ENCODE assay signal across 8 mouse cellular contexts in genomic region chr4:100778082-100778481, GRCm38 (mm10). TPM values are rescaled to one million over a fixed set of nuclear protein-coding genes. Genes with fewer than 3 reads are reported as not detected.
DNase-seq lines count a peak whose midpoint lies in the region; ATAC-seq lines count a peak whose summit lies in the region.

No protein-coding gene starts in this region.

- 4% methylated on average over 16 of the region's 16 CpGs for WGBS in lung, embryonic 15.5 days
- under 1% methylated on average over 16 of the region's 16 CpGs for WGBS in forebrain, embryonic 13.5 days
- 5% methylated on average over 16 of the region's 16 CpGs for WGBS in liver, embryonic 11.5 days
- 4% methylated on average over 16 of the region's 16 CpGs for WGBS in stomach, embryonic 16.5 days

- ATAC-seq in lung, embryonic 15.5 days (ENCODE audit: borderline replicate concordance, extremely low read depth, low FRiP score, low TSS enrichment), result no peak
- no peak for ATAC-seq in forebrain, embryonic 13.5 days
- no peak for ATAC-seq in liver, embryonic 11.5 days (replicated peaks; ENCODE audit: low FRiP score)
- ATAC-seq in stomach, embryonic 16.5 days (ENCODE audit: insufficient read depth, low FRiP score), result no peak

- DNase-seq in lung, postnatal 25 days (ENCODE audit: low spot score), result no peak
- no peak for DNase-seq in liver, embryonic 11.5 days (ENCODE audit: low spot score)
- no peak for DNase-seq in thymus, postnatal 36 days
- DNase-seq in adrenal gland, adult 8-10 months, result no peak
- no peak for DNase-seq in right cerebral cortex, postnatal 25 days

- H3K9me3 ChIP-seq in lung, embryonic 15.5 days, result no peaks in the 10 kb centered on the region
- H3K9me3 ChIP-seq in forebrain, embryonic 13.5 days (replicated peaks), result no peaks in the 10 kb centered on the region
- H3K9me3 ChIP-seq in liver, embryonic 11.5 days (ENCODE audit: control insufficient read depth, low read length), result no peaks in the 10 kb centered on the region
- 0 out of 2 replicates have a peak, but pooled peaks cover 2% of the 10 kb centered on the region for H3K9me3 ChIP-seq in stomach, embryonic 16.5 days (replicated peaks; ENCODE audit: control insufficient read depth, low read length)

- H3K4me2 ChIP-seq in lung, embryonic 15.5 days, result peak overlapping the region; percentile 90
- H3K4me2 ChIP-seq in forebrain, embryonic 13.5 days, result peak overlapping the region; percentile 91
- peak overlapping the region; percentile 69 for H3K4me2 ChIP-seq in liver, embryonic 11.5 days
- peak overlapping the region; percentile 87 for H3K4me2 ChIP-seq in stomach, embryonic 16.5 days (ENCODE audit: low read depth, low read length)

- H3K4me1 ChIP-seq in lung, embryonic 15.5 days, result peaks cover 43% of the 10 kb centered on the region
- peaks cover 49% of the 10 kb centered on the region for H3K4me1 ChIP-seq in forebrain, embryonic 13.5 days
- H3K4me1 ChIP-seq in liver, embryonic 11.5 days (replicated peaks; ENCODE audit: control insufficient read depth, insufficient read depth, low read length), result no peaks in the 10 kb centered on the region; the same call in 1 of the 2 replicates
- H3K4me1 ChIP-seq in stomach, embryonic 16.5 days (ENCODE audit: control insufficient read depth, insufficient read depth, low read length), result peaks cover 33% of the 10 kb centered on the region

- H3K27ac ChIP-seq in lung, embryonic 15.5 days, result peak overlapping the region; percentile 93; the same call in 1 of the 2 replicates
- H3K27ac ChIP-seq in forebrain, embryonic 13.5 days, result peak overlapping the region; percentile 90
- H3K27ac ChIP-seq in liver, embryonic 11.5 days (ENCODE audit: low read depth, low read length), result no peak overlapping the region
- peak overlapping the region; percentile 95 for H3K27ac ChIP-seq in stomach, embryonic 16.5 days (ENCODE audit: low read length)

- peak overlapping the region; percentile 87 for H3K9ac ChIP-seq in lung, embryonic 15.5 days
- peak overlapping the region; percentile 97 for H3K9ac ChIP-seq in forebrain, embryonic 13.5 days
- H3K9ac ChIP-seq in liver, embryonic 11.5 days (ENCODE audit: low read depth, low read length), result no peak overlapping the region
- peak overlapping the region; percentile 93 for H3K9ac ChIP-seq in stomach, embryonic 16.5 days (ENCODE audit: low read length)

- peak overlapping the region; percentile 84 for H3K4me3 ChIP-seq in lung, embryonic 15.5 days
- H3K4me3 ChIP-seq in forebrain, embryonic 13.5 days, result peak overlapping the region; percentile 90
- H3K4me3 ChIP-seq in liver, embryonic 11.5 days (ENCODE audit: low read depth, low read length), result peak overlapping the region; percentile 66
- peak overlapping the region; percentile 95 for H3K4me3 ChIP-seq in stomach, embryonic 16.5 days (replicated peaks; ENCODE audit: low read length)

- no peaks in the 10 kb centered on the region for H3K36me3 ChIP-seq in lung, embryonic 15.5 days
- H3K36me3 ChIP-seq in forebrain, embryonic 13.5 days (ENCODE audit: poor library complexity, severe bottlenecking), result no peaks in the 10 kb centered on the region
- H3K36me3 ChIP-seq in liver, embryonic 11.5 days (ENCODE audit: control insufficient read depth, insufficient read depth, low read length), result no peaks in the 10 kb centered on the region
- H3K36me3 ChIP-seq in stomach, embryonic 16.5 days (ENCODE audit: control insufficient read depth, insufficient read depth, low read length), result no peaks in the 10 kb centered on the region

- no peaks in the 10 kb centered on the region for H3K27me3 ChIP-seq in lung, embryonic 15.5 days
- no peaks in the 10 kb centered on the region for H3K27me3 ChIP-seq in forebrain, embryonic 13.5 days
- peaks cover 49% of the 10 kb centered on the region for H3K27me3 ChIP-seq in liver, embryonic 11.5 days (replicated peaks; ENCODE audit: control insufficient read depth, insufficient read depth, low read length)
- H3K27me3 ChIP-seq in stomach, embryonic 16.5 days (ENCODE audit: control insufficient read depth, insufficient read depth, low read length), result no peaks in the 10 kb centered on the region

RNA-seq across cellular contexts. Expression of gene Cachd1, which starts 1.6 kb away (rescaled TPM):
- 16.1 and 19.1 TPM in 2 replicates for polyA plus RNA-seq in lung, embryonic 15.5 days (2015; fragmentation: Nextera tagmentation; extraction: Ambion mirVana)
- polyA plus RNA-seq in forebrain, embryonic 13.5 days (2015; fragmentation: Nextera tagmentation; extraction: Ambion mirVana), result 14.7 and 18.2 TPM in 2 replicates
- polyA plus RNA-seq in liver, embryonic 11.5 days (2014; fragmentation: Nextera tagmentation; extraction: Ambion mirVana), result 10.0 and 12.1 TPM in 2 replicates
- 7.2 and 9.7 TPM in 2 replicates for polyA plus RNA-seq in stomach, embryonic 16.5 days (2015; fragmentation: Nextera tagmentation; extraction: Ambion mirVana)
- total RNA-seq in adrenal gland, adult 8-10 months (2022), result 10 to 100 TPM; 12.4 to 15.3 (median 13.5) TPM
